Mouse (Mus musculus) spleen, adult 18-20 months (tissue): ENCODE measurements around the gene Dnmt3c.
"Not testable (repeated sequence)": the region's sequence is repeated elsewhere in the genome, so short reads cannot be mapped to it uniquely, and the experiment has no call there.

ENCODE experiments used
- DNase-seq, 2 experiments: peaks; one replicate each; pipeline ENCODE4 v3.0.0; 2022; ENCODE audit warnings: mixed read lengths in 2 of 2

The Dnmt3c gene

DNA sequence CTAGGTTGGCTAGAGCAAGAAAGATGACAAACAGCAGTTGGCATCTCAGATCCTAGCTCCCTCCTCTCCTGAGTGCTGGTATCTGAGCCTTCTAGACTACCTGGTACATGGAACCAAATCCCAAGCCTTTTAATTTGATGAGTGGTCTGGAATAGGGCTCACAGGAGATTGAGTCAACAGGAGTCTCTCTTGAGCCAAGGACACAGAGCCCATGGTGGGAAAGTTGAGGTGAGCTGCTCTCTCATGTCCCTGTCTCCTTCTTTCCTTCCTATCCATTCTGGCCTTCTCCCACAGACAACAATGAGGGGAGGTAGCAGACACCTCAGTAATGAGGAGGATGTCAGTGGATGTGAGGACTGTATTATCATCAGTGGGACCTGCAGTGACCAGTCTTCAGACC lies at the start of gene Dnmt3c:
Dnmt3c (plus strand) TSS at position 301 of the 400 bp plus-strand sequence.
- no peak for DNase-seq

DNA sequence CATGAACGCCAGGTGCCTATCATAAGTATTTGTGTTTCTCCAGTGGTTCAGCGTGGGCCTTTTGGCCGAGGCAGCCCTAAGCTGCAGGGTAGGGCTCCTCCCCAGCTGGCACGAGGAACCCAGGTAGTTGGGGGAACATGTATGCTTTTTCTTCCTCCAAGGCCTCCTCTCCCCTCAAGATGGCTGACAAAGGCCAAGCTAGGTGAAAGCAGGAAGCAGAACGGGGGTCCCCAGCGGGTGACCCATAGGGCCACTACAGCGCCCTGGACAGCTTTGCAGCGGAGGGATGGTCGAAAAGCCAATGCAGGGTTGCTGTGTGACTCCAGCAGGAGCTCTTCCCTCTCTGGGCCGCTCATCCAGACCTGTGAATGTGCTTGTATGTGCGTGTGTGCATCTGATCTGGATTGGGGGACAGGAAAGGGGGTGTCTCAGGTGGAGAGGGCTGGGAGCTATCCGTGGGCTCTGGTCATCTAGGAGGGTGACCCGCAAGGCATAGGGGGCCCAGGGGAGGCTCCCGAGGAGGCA lies 47.6 kb upstream of the Dnmt3c start:
- peak in 1 of 2 experiments; percentile 6 for DNase-seq

DNA sequence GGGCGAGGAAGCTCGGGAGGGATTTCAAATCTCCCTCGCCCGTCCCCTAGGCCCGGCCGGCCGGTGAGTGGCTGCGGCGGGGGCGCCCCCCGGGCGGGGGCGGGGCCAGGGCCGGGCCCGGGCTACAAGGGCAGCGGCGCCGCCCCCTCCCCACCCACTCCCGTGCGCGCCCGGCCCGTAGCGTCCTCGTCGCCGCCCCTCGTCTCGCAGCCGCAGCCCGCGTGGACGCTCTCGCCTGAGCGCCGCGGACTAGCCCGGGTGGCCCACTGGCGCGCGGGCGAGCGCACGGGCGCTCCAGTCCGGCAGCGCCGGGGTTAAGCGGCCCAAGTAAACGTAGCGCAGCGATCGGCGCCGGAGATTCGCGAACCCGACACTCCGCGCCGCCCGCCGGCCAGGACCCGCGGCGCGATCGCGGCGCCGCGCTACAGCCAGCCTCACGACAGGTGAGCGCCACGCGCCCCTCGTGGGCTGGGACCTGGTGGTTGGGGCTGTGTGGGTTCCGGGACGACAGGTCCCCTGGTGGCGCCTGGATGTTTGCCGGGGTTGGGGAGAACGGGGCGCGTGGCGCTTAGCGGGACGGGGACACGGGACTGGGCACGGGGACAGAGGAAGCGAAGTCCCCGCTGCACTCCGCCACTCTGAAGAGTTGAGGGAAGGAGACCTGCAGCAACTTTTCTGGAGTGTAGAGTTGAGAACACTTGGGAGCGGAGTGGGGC lies 47.0 kb upstream of the Dnmt3c start, which contains the start of gene Dnmt3b:
Dnmt3b (plus strand) TSS at position 153 of the 716 bp plus-strand sequence.
- DNase-seq, result peak; percentile 31 to 62

DNA sequence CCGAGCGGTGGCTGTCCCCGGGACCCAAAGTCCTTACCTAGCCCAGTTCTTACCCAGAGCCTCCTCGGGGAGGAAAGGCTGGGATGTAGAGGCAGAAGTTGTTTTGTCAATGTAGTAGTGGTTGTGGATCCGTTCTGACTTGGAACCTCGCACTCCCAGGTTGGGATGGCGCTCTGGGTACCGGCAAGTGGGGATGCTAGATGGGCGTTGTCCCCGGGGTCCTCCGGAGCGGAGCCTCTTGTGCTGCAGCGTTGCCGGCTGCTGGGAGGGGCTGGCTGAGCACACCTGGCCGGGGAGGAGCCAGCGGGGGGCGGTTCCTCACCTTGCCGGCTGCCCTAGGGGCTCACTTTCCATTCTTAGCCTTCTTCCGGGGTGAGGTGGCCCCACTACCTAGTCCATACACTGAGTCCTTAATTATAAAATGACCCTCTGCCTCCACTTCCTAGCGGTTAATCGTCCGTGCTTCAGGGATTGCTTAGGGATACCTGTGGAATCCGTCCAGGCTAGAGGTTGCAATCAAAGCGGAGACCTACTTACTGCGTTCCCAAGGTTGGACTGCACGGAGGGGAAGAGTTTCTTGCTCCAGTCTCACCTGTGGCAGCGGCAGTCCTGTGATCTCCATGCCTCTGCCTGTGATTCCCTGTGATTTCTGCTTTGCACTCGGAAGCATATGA lies 46.3 kb upstream of the Dnmt3c start:
- DNase-seq, result peak in 1 of 2 experiments; percentile 18

DNA sequence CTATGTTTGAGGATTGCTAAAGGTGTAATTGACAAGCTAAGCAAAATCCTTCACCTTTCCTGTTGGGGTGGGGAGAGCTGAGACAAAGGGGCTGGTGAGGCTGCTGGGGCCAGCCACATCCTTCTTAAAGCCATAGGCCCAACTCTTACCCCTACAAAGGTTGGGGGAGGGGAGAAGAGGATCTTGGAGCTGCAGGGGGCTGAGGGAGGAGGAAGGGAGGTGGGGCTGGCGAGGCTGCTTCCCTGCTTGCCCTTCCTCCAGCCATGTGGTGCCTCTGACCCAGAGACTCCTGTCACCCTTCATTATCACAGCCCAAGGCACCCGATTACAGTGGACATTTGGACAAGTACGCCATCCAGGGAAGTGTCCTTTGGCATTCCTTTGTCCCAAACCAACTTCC lies 44.8 kb upstream of the Dnmt3c start:
- no peak for DNase-seq

DNA sequence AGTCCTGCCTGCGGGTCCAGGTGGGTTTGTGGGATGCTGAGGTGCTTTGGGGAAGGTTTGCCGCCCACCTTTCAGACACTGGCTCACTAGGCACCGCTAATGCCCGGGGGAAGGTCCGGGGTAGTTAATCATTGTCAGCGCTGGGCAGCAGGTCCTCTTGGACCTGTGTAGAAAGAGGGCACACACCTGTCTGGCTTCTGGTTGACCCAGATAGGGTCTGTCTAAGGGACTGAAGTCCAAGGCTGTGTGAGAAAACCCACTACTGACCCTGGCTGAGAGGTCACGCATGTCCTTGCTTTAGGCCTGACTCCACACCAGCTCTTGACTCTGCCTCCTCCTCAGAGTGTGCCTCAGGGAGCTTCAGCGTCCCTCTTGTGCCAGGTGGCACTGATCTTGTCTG lies 38.8 kb upstream of the Dnmt3c start:
- not testable (repeated sequence) for DNase-seq

DNA sequence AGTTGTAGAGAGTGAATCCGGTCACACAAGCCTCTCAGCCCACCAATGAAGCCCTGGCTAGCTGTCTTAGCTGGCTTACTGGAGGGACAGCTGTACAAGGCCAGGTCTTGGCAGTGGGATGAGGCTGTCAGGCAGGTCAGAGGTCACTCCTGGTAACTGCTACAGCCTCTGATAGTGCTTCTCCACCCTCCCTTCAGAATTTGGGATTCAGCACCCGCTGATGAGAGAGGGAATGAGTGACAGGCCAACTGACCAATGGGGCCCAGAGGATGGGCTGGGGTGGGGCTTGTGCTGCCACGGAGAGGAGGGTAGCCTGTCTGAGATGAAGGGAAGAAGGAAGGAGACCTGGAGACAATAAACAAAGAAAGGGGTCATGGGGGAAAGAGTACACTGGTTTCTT lies 35.8 kb upstream of the Dnmt3c start:
- no peak for DNase-seq

DNA sequence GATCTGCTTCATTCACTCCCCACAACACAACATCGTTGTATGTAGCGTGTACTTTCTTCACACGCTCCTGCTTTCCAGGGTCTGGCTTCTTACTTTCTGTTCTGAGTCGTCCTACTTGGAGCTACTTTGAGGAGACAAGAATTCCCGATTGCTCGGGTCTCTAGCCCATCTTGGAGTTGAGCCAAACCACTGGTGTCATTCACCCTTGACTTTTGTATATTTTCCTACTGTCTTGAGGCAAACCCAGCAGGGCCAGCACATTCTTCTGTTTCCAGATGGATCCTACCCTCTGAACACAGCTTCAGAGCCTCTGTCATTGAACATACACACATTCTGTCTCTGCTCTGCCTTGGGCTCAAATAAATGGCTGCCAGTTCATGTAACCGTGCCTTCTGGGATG lies 31.1 kb upstream of the Dnmt3c start:
- no peak for DNase-seq

DNA sequence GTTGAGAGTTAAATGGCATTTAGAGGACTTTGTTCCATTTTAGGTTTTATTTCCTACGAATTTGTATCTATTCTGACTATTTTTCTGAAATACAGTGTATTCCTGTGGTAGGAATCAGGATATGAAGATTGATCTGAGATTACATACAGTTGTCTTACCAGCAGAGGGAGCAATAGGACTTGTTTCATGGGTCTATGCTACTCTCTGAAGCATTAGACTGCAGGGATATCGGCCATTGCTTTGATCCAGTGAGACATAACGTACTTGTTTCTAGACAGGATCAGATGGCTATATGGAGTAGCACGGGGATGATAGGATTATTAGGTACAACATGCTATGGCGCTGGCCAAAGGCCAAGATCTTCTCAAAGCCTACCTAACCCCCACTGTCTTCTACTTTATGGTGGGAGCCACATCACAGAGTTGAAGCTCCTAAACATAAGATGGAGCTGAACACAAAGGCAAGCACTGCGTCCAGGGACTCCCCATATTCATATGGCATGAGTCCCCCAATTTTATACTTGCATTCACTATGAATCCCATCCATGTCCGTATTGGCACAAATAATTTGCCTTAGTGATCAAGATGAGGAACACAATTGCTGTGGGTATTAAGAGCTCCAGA lies 27.6 kb upstream of the Dnmt3c start:
- no peak for DNase-seq

DNA sequence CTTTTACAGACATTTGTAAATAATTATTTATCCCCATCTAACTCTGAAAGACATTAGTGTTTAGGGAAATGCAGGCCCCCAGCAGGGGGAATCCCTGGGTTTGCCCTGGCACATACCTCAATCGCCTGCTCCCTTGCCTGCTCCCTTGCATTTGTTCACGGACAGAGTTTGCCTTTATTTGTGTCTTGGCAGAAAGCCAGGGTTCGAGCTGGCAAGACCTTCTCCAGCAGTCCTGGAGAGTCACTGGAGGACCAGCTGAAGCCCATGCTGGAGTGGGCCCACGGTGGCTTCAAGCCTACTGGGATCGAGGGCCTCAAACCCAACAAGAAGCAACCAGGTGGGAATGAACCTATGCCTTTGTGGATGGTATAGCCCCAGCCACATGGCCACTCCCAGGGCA lies 26.3 kb upstream of the Dnmt3c start:
- DNase-seq, result no peak

DNA sequence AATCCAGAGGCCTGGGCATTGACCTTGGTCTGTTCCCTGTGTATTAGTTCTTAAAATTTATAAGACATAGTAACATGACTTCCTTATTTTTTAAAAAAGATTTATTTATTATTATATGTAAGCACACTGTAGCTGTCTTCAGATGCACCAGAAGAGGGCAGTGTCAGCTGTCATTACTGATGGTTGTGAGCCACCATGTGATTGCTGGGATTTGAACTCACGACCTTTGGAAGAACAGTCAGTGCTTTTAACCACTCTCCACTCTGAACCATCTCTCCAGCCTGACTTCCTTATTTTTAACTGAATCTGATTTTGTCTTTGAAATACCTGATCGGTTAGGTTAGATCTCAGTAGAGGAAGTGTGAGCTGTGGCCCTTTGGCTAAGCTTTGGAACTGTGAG lies 23.8 kb upstream of the Dnmt3c start:
- no peak for DNase-seq

DNA sequence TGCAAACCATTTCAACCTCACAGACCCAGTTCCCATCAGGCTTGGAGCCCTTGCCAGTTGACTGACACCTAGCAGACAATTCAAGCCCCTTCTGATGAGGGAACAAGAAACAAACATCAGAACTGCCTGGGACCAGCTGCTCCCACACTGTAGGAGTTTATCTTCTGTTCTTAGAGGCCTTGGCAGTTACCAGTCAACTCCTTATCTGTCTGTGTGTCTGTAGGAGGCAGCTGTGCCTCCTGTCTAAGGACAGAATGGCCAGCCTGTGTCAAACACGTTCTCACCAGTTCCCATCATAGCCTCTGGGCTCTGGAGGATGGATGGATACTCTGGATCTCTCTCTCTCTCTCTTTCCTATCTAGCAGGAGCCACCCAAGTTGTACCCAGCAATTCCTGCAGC lies 21.1 kb upstream of the Dnmt3c start:
- DNase-seq, result not testable (repeated sequence)

DNA sequence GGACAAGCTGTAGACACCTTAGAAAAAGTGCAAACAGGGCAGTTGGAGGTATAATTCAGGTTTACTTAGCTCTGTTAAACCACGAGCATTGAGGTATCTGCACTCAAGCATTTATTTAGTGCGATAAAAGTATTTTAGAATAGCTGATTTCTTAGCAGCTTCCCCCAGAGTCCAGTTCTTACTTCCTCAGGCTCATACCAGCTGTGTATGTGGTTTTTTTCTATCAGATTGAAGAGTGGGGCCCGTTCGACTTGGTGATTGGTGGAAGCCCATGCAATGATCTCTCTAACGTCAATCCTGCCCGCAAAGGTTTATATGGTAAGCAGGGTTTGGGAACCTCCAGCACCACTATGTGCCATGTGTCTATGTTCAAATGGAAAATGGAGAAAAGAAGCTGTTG lies 19.5 kb upstream of the Dnmt3c start:
- no peak for DNase-seq

DNA sequence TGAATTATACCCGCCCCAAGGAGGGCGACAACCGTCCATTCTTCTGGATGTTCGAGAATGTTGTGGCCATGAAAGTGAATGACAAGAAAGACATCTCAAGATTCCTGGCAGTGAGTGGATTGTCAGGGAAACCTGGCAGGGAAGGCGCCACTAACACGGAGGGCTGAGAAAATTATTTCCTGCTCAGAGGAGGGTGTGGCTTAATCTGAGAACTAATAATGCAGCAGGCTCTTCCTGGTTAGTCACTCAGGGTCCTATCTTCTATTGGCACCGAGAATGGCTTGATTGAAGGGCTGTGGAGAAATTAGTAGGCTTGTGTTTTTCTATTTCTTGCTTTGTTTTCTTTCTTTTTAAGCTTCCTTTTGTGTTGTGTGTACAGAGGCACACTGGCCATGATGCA lies 18.9 kb upstream of the Dnmt3c start:
- DNase-seq, result no peak

DNA sequence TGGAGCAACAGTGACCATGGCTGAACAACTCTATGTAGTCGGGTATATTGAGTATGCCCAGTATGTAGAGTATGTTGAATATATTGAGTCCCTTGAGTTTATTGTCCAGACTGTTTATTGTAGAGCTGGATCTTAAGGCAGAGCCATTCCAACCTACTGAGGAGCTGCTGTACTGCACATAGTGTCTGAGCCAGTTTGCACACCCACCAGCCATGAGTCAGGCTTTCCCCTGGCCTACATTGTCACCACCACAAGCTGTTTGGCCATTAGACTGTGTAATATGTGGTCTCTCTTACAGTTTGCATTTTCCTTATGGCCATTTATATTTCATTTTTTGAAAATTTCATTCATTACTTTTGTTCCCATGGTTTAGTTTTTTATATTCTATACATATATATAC lies 16.5 kb upstream of the Dnmt3c start:
- DNase-seq, result no peak

DNA sequence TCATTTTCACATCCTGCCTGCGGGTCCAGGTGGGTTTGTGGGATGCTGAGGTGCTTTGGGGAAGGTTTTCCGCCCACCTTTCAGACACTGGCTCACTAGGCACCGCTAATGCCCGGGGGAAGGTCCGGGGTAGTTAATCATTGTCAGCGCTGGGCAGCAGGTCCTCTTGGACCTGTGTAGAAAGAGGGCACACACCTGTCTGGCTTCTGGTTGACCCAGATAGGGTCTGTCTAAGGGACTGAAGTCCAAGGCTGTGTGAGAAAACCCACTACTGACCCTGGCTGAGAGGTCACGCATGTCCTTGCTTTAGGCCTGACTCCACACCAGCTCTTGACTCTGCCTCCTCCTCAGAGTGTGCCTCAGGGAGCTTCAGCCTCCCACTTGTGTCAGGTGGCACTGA lies 3.0 kb upstream of the Dnmt3c start:
- DNase-seq, result not testable (repeated sequence)

DNA sequence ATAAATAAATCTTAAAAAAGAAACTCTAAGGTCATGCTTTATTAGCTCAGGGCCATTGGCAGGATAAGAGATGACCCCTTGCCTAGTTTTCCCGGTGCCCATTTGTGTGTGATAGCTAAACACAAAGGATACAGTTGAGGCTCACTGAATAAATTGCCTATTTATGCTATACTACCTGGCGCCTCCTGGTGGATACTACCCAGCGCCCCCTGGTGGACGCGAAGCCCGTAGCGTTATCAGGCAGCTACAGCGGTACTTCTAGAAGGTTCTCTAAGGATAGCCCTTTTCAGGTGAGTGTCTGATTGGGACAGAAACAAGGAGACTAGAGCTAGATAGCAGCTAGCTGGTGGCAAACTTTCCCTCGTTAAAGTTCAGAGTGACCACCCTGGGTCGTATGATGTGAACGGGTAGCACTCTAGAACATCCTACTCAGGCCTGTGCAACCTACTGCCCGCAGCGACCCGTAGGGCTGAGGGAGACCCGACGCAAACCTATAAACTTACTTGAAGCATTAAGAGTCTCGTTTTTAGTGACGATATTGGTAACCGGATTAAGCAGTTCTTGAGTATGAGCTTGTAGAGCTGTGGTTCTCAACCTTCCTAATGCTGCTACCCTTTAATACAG lies 1.9 kb upstream of the Dnmt3c start:
- peak; percentile 13 to 67 for DNase-seq

DNA sequence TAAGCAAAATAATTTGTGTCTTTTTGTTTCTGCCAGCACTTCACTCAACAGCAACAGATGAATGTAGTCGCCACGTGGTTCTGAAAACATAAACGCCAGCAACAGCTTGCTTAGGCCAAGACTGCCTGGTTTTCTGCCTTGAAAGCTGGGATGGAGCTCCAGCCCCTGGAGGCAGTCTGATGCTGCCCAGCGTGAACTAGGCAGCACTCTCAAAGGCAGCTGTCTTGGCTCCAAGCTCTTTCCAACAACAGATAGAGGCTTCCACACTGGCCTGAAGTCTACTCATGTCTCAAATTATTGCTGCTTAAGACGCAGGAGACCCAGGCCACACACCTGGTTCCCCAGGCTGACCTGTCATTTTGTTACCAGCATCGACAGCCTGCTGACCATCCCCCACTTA lies 6.9 kb downstream of the Dnmt3c start:
- DNase-seq, result no peak

DNA sequence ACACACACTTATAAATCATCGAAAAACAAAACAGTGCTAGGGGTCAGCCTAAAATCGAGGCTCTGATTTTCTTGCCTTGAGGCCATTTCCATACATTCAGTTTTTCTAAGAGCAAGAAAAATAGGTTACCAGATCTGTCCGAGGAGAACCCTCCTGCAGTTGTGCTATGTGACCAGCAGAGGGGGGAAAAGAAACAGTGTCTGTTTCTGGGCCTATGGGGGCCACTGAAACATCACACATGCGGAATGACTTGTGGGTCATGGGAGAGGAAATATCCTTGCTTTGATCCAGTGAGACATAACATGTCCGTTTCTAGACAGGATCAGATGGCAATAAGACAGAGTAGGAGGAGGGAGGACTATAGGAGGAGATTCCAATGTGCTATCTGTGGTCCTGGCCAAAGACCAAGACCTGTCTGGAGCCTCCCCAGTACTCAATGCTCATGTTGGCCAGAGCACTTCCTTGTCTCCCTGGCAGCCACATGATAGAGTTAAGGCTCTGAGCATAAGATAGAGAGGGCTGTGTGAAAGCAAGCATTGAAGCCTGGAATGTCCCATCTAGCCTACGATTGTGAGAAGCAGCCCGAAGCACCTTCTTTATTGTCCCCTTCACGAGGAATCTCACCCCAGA lies 14.4 kb downstream of the Dnmt3c start:
- no peak for DNase-seq

DNA sequence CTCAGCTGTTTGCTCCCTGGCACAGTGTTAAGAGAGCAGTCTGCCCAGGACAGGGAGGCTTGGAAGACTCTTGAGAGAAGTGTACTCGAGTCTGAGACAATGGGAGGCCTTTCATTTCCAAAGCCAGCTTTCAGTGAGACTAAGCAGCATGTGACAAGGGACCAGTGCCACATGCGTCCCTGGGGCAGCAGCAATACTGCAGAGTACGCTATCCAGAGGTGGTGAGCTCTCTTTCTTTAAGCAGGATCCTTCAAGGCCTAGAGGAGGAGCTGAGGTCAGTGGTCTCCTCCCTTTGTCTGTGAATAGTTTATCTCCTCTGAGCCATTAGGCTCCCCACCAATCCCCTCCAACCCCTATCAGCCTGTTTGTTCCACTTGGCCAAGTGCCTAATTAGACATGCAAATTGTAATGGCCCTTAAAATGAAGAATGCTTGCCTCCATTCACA lies 16.2 kb downstream of the Dnmt3c start:
- DNase-seq, result no peak

DNA sequence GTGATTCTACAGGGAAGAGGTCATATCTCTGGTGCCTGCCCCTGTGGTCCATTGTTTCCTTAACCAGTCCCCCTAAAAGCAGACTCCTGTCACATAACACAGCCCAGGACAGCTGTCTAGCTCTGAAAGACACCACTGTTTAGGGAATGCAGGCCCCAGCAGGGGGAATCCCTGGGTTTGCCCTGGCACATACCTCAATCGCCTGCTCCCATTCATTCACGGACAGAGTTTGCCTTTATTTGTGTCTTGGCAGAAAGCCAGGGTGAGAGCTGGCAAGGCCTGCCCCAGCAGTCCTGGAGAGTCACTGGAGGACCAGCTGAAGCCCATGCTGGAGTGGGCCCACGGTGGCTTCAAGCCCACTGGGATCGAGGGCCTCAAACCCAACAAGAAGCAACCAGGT lies 16.8 kb downstream of the Dnmt3c start:
- DNase-seq, result no peak

DNA sequence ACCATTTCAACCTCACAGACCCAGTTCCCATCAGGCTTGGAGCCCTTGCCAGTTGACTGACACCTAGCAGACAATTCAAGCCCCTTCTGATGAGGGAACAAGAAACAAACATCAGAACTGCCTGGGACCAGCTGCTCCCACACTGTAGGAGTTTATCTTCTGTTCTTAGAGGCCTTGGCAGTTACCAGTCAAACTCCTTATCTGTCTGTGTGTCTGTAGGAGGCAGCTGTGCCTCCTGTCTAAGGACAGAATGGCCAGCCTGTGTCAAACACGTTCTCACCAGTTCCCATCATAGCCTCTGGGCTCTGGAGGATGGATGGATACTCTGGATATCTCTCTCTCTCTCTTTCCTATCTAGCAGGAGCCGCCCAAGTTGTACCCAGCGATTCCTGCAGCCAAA lies 21.4 kb downstream of the Dnmt3c start:
- not testable (repeated sequence) for DNase-seq

DNA sequence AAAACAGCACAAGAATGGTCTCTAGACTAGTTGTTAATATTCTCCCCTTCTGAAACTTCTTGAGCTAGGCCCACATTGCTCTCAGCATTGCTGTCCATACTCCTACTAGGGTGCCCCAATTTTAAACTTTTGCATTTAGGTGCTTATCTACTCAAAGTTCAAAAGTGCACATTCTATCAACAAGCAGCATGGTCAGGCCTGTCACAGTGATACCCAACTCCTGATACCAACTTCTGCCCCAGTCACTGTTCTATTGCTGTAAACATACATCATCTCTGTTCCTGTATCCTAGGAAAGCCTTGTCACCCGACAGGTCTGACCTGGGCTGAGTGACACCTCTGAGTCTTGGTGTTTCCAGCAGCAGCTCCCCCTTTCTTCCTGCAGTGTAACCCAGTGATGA lies 26.6 kb downstream of the Dnmt3c start:
- DNase-seq, result no peak
